Mouse (Mus musculus): Measurements from ENCODE around the gene Zranb2. TPM values are rescaled to one million over a fixed set of nuclear protein-coding genes. Genes with fewer than 3 reads are reported as not detected.

The Zranb2 gene
- total RNA-seq, 2 experiments from 2014 or later: 48.8 to 56.8 TPM

- DNase-seq (ENCODE audit: low spot score in 2 of 2): no peak
Observed at GRCm38 (mm10) chr3:157576862-157577261, 42.9 kb downstream of the Zranb2 start.

- DNase-seq (ENCODE audit: low spot score in 2 of 2): no peak
Observed at GRCm38 (mm10) chr3:157578469-157579170, 44.7 kb downstream of the Zranb2 start.

GRCm38 (mm10) chr3:157579376-157579775 is 45.4 kb downstream of the Zranb2 start:
- DNase-seq (ENCODE audit: low spot score in 2 of 2): no peak

GRCm38 (mm10) chr3:157580299-157580698 is 46.3 kb downstream of the Zranb2 start:
- DNase-seq (ENCODE audit: low spot score in 2 of 2): no peak

DNA sequence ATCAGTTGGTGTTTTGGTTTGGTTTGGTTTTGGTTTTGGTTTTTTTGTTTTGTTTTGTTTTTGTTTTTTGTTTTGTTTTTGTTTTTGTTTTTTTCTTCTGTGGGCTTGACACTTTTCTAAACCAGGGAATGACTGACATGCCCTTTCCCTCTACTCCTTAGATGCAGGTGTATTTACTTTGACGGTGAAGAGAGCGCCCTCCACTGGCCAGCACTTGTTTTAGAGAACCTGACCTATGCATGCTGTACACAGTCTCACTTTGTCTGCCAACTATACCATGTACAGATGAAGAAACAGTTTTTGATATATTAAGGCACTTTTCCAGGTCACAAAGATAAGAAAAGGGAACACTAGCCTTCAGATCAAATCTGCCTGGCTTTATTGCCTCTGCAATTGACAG is 47.8 kb downstream of the Zranb2 start:
- no peak for DNase-seq (ENCODE audit: low spot score in 2 of 2)

- DNase-seq (ENCODE audit: low spot score in 2 of 2): no peak
Observed at GRCm38 (mm10) chr3:157582626-157583405, 48.9 kb downstream of the Zranb2 start.

GRCm38 (mm10) chr3:157597837-157598379 is 63.9 kb downstream of the Zranb2 start:
- no peak for DNase-seq (ENCODE audit: low spot score in 2 of 2)

Small RNA genes lying within 50 kb of the gene (microRNA-seq; reads per million reads assigned to microRNA genes)
- gene Mir186: 175 reads per million, percentile 58 among the genes with 10 or more reads in this experiment

Other genes starting within 250 kb of the Zranb2 start
- 1 to 10 TPM; 1.2 to 2.7 TPM for gene Ptger3, start 32.7 kb downstream of the Zranb2 start, total RNA-seq (2021)